Mouse (Mus musculus) CH12.LX (cell line): ENCODE results near the gene Mtmr10. TPM values are rescaled to one million over a fixed set of nuclear protein-coding genes. Genes with fewer than 3 reads are reported as not detected.

Experiments used
- DNase-seq: peaks from one replicate; pipeline ENCODE4 v3.0.0-alpha.2; 2013; ENCODE audit errors: extremely low read depth
- H3K27ac ChIP-seq: 2 replicates; pipeline ENCODE4 v1.5.1; 2012; ENCODE audit warnings: low read depth, mild to moderate bottlenecking, control low read depth, moderate library complexity; ENCODE audit not compliant: insufficient read depth
- H3K27me3 ChIP-seq: replicated peaks from 2 replicates; pipeline ENCODE3; 2012; ENCODE audit warnings: inconsistent platforms
- H3K36me3 ChIP-seq, 2 experiments: replicated peaks in 1 of 2; 2 replicates each; pipeline versions ENCODE3 to v1.6.1; 2012; ENCODE audit warnings: inconsistent platforms in 1 of 2, low read length in 1 of 2, mild to moderate bottlenecking in 1 of 2, mixed read lengths in 1 of 2, moderate library complexity in 1 of 2; ENCODE audit not compliant: control insufficient read depth in 1 of 2, insufficient read depth in 1 of 2
- H3K4me1 ChIP-seq, 2 experiments: 2 replicates each; pipeline ENCODE4 v1.6.1; 2012; ENCODE audit warnings: inconsistent platforms in 1 of 2, moderate library complexity in 1 of 2; ENCODE audit not compliant: insufficient read depth in 2 of 2, control insufficient read depth in 1 of 2
- H3K4me2 ChIP-seq: 2 replicates; pipeline ENCODE4 v1.6.1; 2012; ENCODE audit warnings: low read depth, mild to moderate bottlenecking, control low read depth; ENCODE audit not compliant: poor library complexity, insufficient read depth, severe bottlenecking
- H3K4me3 ChIP-seq, 3 experiments: fragments of 150-350 bp in 1 of 3; sonication (generic) in 1 of 3; replicated peaks in 1 of 3; 2 replicates each; pipeline versions ENCODE3 to v1.5.1; 2011 to 2012; ENCODE audit warnings: low read depth in 2 of 3, low read length in 2 of 3, mild to moderate bottlenecking in 2 of 3, moderate library complexity in 2 of 3, control low read depth in 1 of 3, improper control_type of control experiment in 1 of 3, inconsistent platforms in 1 of 3, mixed read lengths in 1 of 3; ENCODE audit not compliant: poor library complexity in 1 of 3
- H3K79me2 ChIP-seq: replicated peaks from 2 replicates; pipeline ENCODE4 v1.6.1; 2012; ENCODE audit warnings: mild to moderate bottlenecking, moderate library complexity; ENCODE audit not compliant: control insufficient read depth, poor library complexity, insufficient read depth, severe bottlenecking; ENCODE audit errors: extremely low read depth
- H3K9ac ChIP-seq: 2 replicates; pipeline ENCODE4 v1.6.1; 2012; ENCODE audit warnings: low read depth, mild to moderate bottlenecking, control low read depth, moderate library complexity; ENCODE audit not compliant: insufficient read depth
- H3K9me3 ChIP-seq: replicated peaks from 2 replicates; pipeline ENCODE3; 2012; ENCODE audit warnings: low read length, inconsistent platforms, mixed read lengths
- BHLHE40 ChIP-seq: IDR thresholded peaks from 2 replicates; pipeline ENCODE4 v1.6.1; 2011; ENCODE audit warnings: mild to moderate bottlenecking, low read depth, low read length, improper control_type of control experiment
- CTCF ChIP-seq, 2 experiments: IDR thresholded peaks in 1 of 2; conservative IDR thresholded peaks in 1 of 2; 2 replicates each; pipeline ENCODE4 v1.5.1; 2011 to 2012; ENCODE audit warnings: low read depth in 2 of 2, low read length in 2 of 2, improper control_type of control experiment in 1 of 2, inconsistent platforms in 1 of 2, mild to moderate bottlenecking in 1 of 2, moderate library complexity in 1 of 2
- E2F4 ChIP-seq: IDR thresholded peaks from 2 replicates; pipeline ENCODE4 v1.6.1; 2011; ENCODE audit warnings: low read depth, low read length, improper control_type of control experiment; ENCODE audit not compliant: insufficient replicate concordance
- EP300 ChIP-seq: IDR thresholded peaks from 2 replicates; pipeline ENCODE4 v1.6.1; 2011; ENCODE audit warnings: low read length, improper control_type of control experiment
- GABPA ChIP-seq: IDR thresholded peaks from 2 replicates; pipeline ENCODE4 v1.6.1; 2012; ENCODE audit warnings: low read depth, low read length, improper control_type of control experiment, inconsistent platforms; ENCODE audit not compliant: insufficient replicate concordance
- HCFC1 ChIP-seq: IDR thresholded peaks from 2 replicates; pipeline ENCODE4 v1.6.1; 2012; ENCODE audit warnings: low read depth, mild to moderate bottlenecking, inconsistent platforms, low read length, improper control_type of control experiment
- IRF4 ChIP-seq: IDR thresholded peaks from 2 replicates; pipeline ENCODE4 v1.6.1; 2014; ENCODE audit warnings: low read depth, mild to moderate bottlenecking, inconsistent platforms, low read length, improper control_type of control experiment
- JUND ChIP-seq: conservative IDR thresholded peaks from 2 replicates; pipeline ENCODE4 v1.6.1; 2011; ENCODE audit warnings: low read depth, low read length, improper control_type of control experiment
- KAT2A ChIP-seq: IDR thresholded peaks from 2 replicates; pipeline ENCODE4 v1.6.1; 2012; ENCODE audit warnings: low read length, improper control_type of control experiment, inconsistent platforms; ENCODE audit not compliant: insufficient replicate concordance
- MAFK ChIP-seq: IDR thresholded peaks from 2 replicates; pipeline ENCODE4 v1.6.1; 2011; ENCODE audit warnings: low read length, improper control_type of control experiment; ENCODE audit not compliant: insufficient replicate concordance
- MAX ChIP-seq: IDR thresholded peaks from 2 replicates; pipeline ENCODE4 v1.6.1; 2011; ENCODE audit warnings: low read length, improper control_type of control experiment
- MAZ ChIP-seq: IDR thresholded peaks from 2 replicates; pipeline ENCODE4 v1.6.1; 2012; ENCODE audit warnings: low read depth, mild to moderate bottlenecking, inconsistent platforms, low read length, improper control_type of control experiment, moderate library complexity
- MEF2A ChIP-seq: IDR thresholded peaks from 2 replicates; pipeline ENCODE4 v1.6.1; 2014; ENCODE audit warnings: low read depth, mild to moderate bottlenecking, inconsistent platforms, low read length, improper control_type of control experiment, borderline replicate concordance
- MXI1 ChIP-seq: IDR thresholded peaks from 2 replicates; pipeline ENCODE4 v1.6.1; 2011; ENCODE audit warnings: mild to moderate bottlenecking, low read depth, low read length, improper control_type of control experiment
- MYC ChIP-seq: IDR thresholded peaks from 2 replicates; pipeline ENCODE4 v1.6.1; 2011; ENCODE audit warnings: low read depth, mild to moderate bottlenecking, improper control_type of control experiment, low read length
- NELFE ChIP-seq: IDR thresholded peaks from 2 replicates; pipeline ENCODE4 v1.6.1; 2011; ENCODE audit warnings: low read depth, low read length, improper control_type of control experiment
- NRF1 ChIP-seq: IDR thresholded peaks from 2 replicates; pipeline ENCODE4 v1.6.1; 2014; ENCODE audit warnings: low read depth, mild to moderate bottlenecking, inconsistent platforms, low read length, improper control_type of control experiment, moderate library complexity
- PAX5 ChIP-seq: IDR thresholded peaks from 2 replicates; pipeline ENCODE4 v1.6.1; 2012; ENCODE audit warnings: low read length, inconsistent platforms, mixed read lengths
- POLR2AphosphoS2 ChIP-seq: IDR thresholded peaks from 2 replicates; pipeline ENCODE4 v1.6.1; 2011; ENCODE audit warnings: low read depth, low read length, improper control_type of control experiment
- RCOR1 ChIP-seq: conservative IDR thresholded peaks from 2 replicates; pipeline ENCODE4 v1.6.1; 2012; ENCODE audit warnings: low read depth, mild to moderate bottlenecking, inconsistent platforms, low read length, improper control_type of control experiment
- SIN3A ChIP-seq: IDR thresholded peaks from 2 replicates; pipeline ENCODE4 v1.6.1; 2012; ENCODE audit warnings: low read length, improper control_type of control experiment, inconsistent platforms
- TBP ChIP-seq: conservative IDR thresholded peaks from 2 replicates; pipeline ENCODE4 v1.6.1; 2011; ENCODE audit warnings: low read depth, low read length, improper control_type of control experiment
- TCF12 ChIP-seq: IDR thresholded peaks from 2 replicates; pipeline ENCODE4 v1.6.1; 2014; ENCODE audit warnings: low read depth, mild to moderate bottlenecking, inconsistent platforms, low read length, improper control_type of control experiment
- UBTF ChIP-seq: IDR thresholded peaks from 2 replicates; pipeline ENCODE4 v1.6.1; 2012; ENCODE audit warnings: low read depth, mild to moderate bottlenecking, inconsistent platforms, low read length, improper control_type of control experiment, moderate library complexity
- USF1 ChIP-seq: IDR thresholded peaks from 2 replicates; pipeline ENCODE4 v1.6.1; 2014; ENCODE audit warnings: low read depth, mild to moderate bottlenecking, inconsistent platforms, low read length, improper control_type of control experiment
- USF2 ChIP-seq: conservative IDR thresholded peaks from 2 replicates; pipeline ENCODE4 v1.6.1; 2011; ENCODE audit warnings: low read depth, low read length, improper control_type of control experiment
- ZMIZ1 ChIP-seq: IDR thresholded peaks from 2 replicates; pipeline ENCODE4 v1.6.1; 2012; ENCODE audit warnings: low read depth, mild to moderate bottlenecking, inconsistent platforms, low read length, improper control_type of control experiment
- ZNF384 ChIP-seq: IDR thresholded peaks from 2 replicates; pipeline ENCODE4 v1.6.1; 2012; ENCODE audit warnings: low read depth, low read length, improper control_type of control experiment, inconsistent platforms
- dilution Hi-C: fragments of 300-500 bp; cut with MboI; formaldehyde crosslinking; loops from 2 replicates; pipeline ENCODE4 v1.14.3; 2020; ENCODE audit warnings: low sequenced_read_pairs; ENCODE audit not compliant: extremely low pct_unique_long_range_greater_than_20kb, extremely low pct_ligation_motif_present
- in situ Hi-C: fragments of 300-500 bp; cut with MboI; formaldehyde crosslinking; loops from 3 replicates; pipeline ENCODE4 v1.14.3; 2019; ENCODE audit warnings: low sequenced_read_pairs, low pct_ligation_motif_present, low pct_unique_long_range_greater_than_20kb, mixed read lengths
- polyA plus RNA-seq: library from polyadenylated mRNA; unstranded; fragments of >175 nt; gene quantifications from 2 replicates; pipeline ENCODE4 v1.2.1, GENCODE M21; 2012; ENCODE audit warnings: low read depth; ENCODE audit not compliant: insufficient read length
- total RNA-seq, 2 experiments: library from RNA; depleted of rRNA; stranded (reverse); fragments of 300-350 nt in 1 of 2; fragments of >200 nt in 1 of 2; gene quantifications; 2 replicates each; pipeline ENCODE4 v1.2.3; 2012 to 2014

The Mtmr10 gene
- total and polyA plus RNA-seq, 3 experiments = 1.8 to 2.1 (median 2.0) TPM

- DNase-seq = no peak
- Histone ChIP-seq H3K36me3 (peaks cover 39 to 83% of the 10 kb centered on the region in 2 experiments), H3K4me2 (no peak overlapping the region), H3K27me3 (no peaks in the 10 kb centered on the region), H3K27ac (no peak overlapping the region), H3K4me3 (no peak overlapping the region), H3K9me3 (no peaks in the 10 kb centered on the region), H3K79me2 (no peaks in the 10 kb centered on the region), H3K9ac (no peak overlapping the region), H3K4me1 (peaks cover 0 to under 1% of the 10 kb centered on the region in 2 experiments; a peak in 1 of 4 replicates)
- in situ Hi-C loops = no loop called here
- no peak for TF ChIP-seq BHLHE40
- TF ChIP-seq CTCF (conservative IDR thresholded peaks at IDR 0.05 in 1 of 2, IDR thresholded peaks at IDR 0.05 in 1 of 2; ENCODE audit: low read depth in 2 of 2, low read length in 2 of 2) = no peak
- TF ChIP-seq E2F4 = no peak
- no peak for TF ChIP-seq MAZ
- TF ChIP-seq JUND = no peak
- TF ChIP-seq POLR2AphosphoS2 = no peak
- no peak for TF ChIP-seq IRF4
- TF ChIP-seq NRF1 = no peak
- TF ChIP-seq HCFC1 = no peak
- no peak for TF ChIP-seq NELFE
- TF ChIP-seq PAX5 = no peak
- TF ChIP-seq MEF2A = no peak
- TF ChIP-seq, all 38 proteins: peak for 0
- dilution Hi-C loops = no loop called here
These were observed 61.9 kb downstream of the Mtmr10 start for GRCm38 (mm10) chr7:64349147-64349861.

DNA sequence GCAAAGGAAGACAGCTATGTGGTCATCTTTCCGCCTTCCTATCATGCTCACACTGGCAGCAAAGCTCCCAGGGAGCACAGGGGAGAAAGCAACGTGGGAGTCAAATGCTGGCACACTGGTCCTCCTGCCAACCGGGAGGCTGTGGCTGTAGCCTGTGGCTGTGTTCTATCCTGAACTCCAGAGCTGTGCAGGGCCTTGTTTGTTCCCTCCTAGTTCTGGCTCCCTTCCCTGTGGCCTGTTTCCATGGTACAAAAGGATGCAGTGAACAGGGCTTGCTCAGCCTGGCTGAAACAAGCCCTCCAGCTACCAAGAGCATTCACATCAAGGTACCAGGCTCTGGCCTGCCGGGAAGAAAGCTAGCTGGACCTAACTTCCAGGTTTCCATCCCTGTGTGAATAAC lies 63.6 kb downstream of the Mtmr10 start:
- in situ Hi-C loops (no loop called here), dilution Hi-C loops (no loop called here)
- Histone ChIP-seq H3K79me2 (no peaks in the 10 kb centered on the region), H3K27me3 (no peaks in the 10 kb centered on the region), H3K4me3 (no peak overlapping the region), H3K27ac (no peak overlapping the region), H3K4me1 (no peaks in the 10 kb centered on the region), H3K36me3 (peaks cover 36 to 76% of the 10 kb centered on the region in 2 experiments)
- TF ChIP-seq TCF12 = no peak
- no peak for TF ChIP-seq TBP
- TF ChIP-seq NELFE = no peak
- TF ChIP-seq BHLHE40 = no peak
- TF ChIP-seq MXI1 = no peak
- no peak for TF ChIP-seq HCFC1
- no peak for TF ChIP-seq KAT2A
- no peak for TF ChIP-seq UBTF
- TF ChIP-seq ZMIZ1 = no peak
- no peak for TF ChIP-seq PAX5
- no peak for TF ChIP-seq MAX
- no peak for TF ChIP-seq GABPA
- no peak for TF ChIP-seq SIN3A
- no peak for TF ChIP-seq USF2
- no peak for TF ChIP-seq EP300
- no peak for TF ChIP-seq USF1
- TF ChIP-seq ZNF384 = no peak
- TF ChIP-seq MAFK = no peak
- no peak for TF ChIP-seq RCOR1
- no peak for TF ChIP-seq MYC
- TF ChIP-seq, all 38 proteins: peak for 0
- Histone ChIP-seq H3K9me3 (no peaks in the 10 kb centered on the region), H3K4me2 (no peak overlapping the region), H3K9ac (no peak overlapping the region)
- no peak for DNase-seq
